Mouse (Mus musculus): ENCODE data around the gene Nprl3.
"Not testable (repeated sequence)": the region's sequence is repeated elsewhere in the genome, so short reads cannot be mapped to it uniquely, and the experiment has no call there.

Nprl3 gene

GRCm38 (mm10) chr11:32283091-32283777, 15.7 kb upstream of the Nprl3 start, which contains the start of gene Hba-a1:
Gene Hba-a1, plus strand, starts transcription at chr11:32283511.
- DNase-seq = not testable (repeated sequence)

GRCm38 (mm10) chr11:32281416-32282144, 14.1 kb upstream of the Nprl3 start:
- DNase-seq = no peak

GRCm38 (mm10) chr11:32280646-32281045, 13.1 kb upstream of the Nprl3 start:
- no peak for DNase-seq

GRCm38 (mm10) chr11:32278458-32278957, 11.0 kb upstream of the Nprl3 start:
- DNase-seq = no peak

GRCm38 (mm10) chr11:32277736-32278457, 10.4 kb upstream of the Nprl3 start:
- DNase-seq = no peak

GRCm38 (mm10) chr11:32276347-32276746, 8.8 kb upstream of the Nprl3 start, which contains the start of gene Hba-x:
Gene Hba-x, plus strand, starts transcription at chr11:32276400.
- DNase-seq = no peak

- DNase-seq = no peak
These were observed 3.7 kb upstream of the Nprl3 start for GRCm38 (mm10) chr11:32271178-32271577.

- DNase-seq = no peak
These were observed 1.4 kb upstream of the Nprl3 start for GRCm38 (mm10) chr11:32268952-32269351.

- DNase-seq = no peak
These were observed 457 bp upstream of the Nprl3 start for GRCm38 (mm10) chr11:32267964-32268363.

- DNase-seq = no peak
These were observed 731 bp downstream of the Nprl3 start for GRCm38 (mm10) chr11:32266776-32267175.

GRCm38 (mm10) chr11:32266194-32266593, 1.3 kb downstream of the Nprl3 start:
- DNase-seq = no peak

GRCm38 (mm10) chr11:32265117-32265738, 2.3 kb downstream of the Nprl3 start:
- no peak for DNase-seq

GRCm38 (mm10) chr11:32262674-32263415, 4.7 kb downstream of the Nprl3 start:
- no peak for DNase-seq

- no peak for DNase-seq
These were observed 10.9 kb downstream of the Nprl3 start for GRCm38 (mm10) chr11:32256566-32256965.

- no peak for DNase-seq
These were observed 11.4 kb downstream of the Nprl3 start for GRCm38 (mm10) chr11:32256146-32256545.

- DNase-seq = no peak
These were observed 14.4 kb downstream of the Nprl3 start for GRCm38 (mm10) chr11:32253121-32253520.

- DNase-seq = no peak
These were observed 16.4 kb downstream of the Nprl3 start for GRCm38 (mm10) chr11:32250880-32251763.

GRCm38 (mm10) chr11:32248350-32248749, 19.2 kb downstream of the Nprl3 start:
- DNase-seq = no peak

- DNase-seq = no peak
These were observed 20.4 kb downstream of the Nprl3 start for GRCm38 (mm10) chr11:32247068-32247467.

GRCm38 (mm10) chr11:32245614-32246013, 21.9 kb downstream of the Nprl3 start:
- DNase-seq = no peak

- DNase-seq = no peak
These were observed 22.9 kb downstream of the Nprl3 start for GRCm38 (mm10) chr11:32244617-32245016.
